Mouse (Mus musculus): ENCODE results near the gene Adam1b.

The Adam1b gene

DNA sequence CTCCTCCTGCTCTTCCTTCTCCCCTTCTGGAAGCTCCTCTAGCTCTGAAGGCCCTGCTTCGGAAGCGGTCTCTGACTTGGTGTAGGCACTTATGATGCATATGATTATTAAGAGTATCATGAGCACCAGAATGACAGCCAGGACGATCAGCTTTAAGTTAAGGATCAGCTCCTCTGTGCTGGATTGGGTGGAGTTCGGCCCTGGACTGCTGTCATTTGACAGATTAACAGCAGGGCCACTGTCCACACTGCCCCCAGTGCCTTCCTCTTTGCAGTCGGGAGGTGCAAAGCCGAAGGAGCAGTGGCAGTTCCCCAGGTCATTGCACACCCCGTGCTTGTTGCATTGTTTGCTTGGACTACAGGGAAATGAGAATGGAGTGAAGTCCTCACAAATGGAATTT is 2.5 kb downstream of the Adam1b start:
- ATAC-seq (ENCODE audit: low TSS enrichment): no peak

DNA sequence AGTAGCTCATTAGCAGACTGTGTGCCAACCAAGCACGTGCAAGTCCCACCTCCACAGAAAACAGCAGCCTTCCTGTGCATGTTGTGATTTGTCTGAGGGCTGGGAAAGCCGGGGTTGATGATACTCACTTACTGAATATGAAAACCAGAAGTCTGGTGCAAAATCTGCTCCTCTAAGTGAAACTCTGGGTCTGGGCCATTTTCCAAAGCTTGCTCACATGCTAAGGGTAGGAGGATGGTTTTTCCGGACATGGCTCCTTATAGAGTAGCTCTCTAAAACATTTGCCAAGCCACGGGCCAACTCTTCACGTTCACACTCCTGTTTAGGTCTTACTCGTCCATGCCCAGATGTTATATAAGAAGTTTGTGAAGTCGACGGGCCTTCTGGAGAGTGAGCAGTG is 9.9 kb downstream of the Adam1b start:
- ATAC-seq (ENCODE audit: low TSS enrichment): peak; percentile 89

DNA sequence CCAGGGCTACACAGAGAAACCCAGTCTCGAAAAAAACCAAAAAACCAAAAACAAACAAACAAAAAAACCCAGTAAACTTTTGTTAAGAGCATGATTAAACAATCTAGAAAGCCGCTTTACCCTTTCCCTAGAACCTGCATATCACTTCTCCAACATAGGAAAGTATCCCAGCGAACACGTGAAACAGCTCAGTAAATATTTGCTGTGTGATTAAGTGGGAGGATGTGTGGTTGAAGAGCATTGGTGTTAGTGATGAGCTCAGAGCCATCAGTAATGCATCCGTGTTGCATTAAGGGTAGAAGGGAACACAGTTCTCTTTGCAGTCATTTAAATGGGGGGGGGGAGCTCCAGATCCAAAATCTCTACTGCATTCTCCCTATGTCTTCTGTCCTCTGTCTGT is 18.4 kb downstream of the Adam1b start:
- no peak for ATAC-seq (ENCODE audit: low TSS enrichment)

DNA sequence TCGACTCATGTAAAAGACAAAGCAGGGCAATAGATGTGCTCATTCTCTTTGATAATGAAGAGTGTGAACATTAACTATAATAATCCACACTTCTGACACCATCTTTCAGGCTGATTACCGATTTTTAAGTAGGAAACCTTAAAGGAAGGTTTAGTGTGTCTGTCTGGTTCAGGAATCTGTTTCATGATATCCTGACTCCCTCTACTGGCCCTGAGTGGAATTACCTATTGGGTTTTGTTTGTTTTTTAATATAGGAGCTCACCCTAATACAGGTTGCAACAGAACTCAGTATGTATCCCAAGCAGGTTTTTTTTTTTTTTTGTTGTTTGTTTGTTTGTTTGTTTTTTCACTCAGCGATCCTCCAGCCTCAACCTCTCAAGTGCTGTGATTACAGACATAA is 25.6 kb downstream of the Adam1b start:
- ATAC-seq (ENCODE audit: low TSS enrichment): peak; percentile 52; the same call in 1 of the 2 replicates

DNA sequence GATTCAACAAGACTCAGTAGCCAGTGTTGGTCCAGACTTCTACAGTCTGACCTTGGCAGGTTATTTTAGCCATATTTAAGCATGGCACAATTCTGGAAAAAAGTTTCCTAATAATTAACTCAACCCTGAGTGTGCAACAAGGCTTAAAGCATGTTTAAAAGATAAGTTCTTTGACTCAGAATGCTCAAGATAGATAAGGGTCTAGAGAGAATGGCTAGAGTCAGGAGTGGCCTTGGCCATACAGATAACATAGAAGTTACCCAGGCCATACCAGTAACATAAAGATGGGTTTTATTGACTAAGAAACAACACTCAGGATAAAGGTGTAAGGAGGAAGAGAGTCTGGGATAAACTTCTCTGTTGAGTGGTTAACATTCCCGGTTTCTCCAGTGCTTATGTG is 27.2 kb downstream of the Adam1b start:
- no peak for ATAC-seq (ENCODE audit: low TSS enrichment)

DNA sequence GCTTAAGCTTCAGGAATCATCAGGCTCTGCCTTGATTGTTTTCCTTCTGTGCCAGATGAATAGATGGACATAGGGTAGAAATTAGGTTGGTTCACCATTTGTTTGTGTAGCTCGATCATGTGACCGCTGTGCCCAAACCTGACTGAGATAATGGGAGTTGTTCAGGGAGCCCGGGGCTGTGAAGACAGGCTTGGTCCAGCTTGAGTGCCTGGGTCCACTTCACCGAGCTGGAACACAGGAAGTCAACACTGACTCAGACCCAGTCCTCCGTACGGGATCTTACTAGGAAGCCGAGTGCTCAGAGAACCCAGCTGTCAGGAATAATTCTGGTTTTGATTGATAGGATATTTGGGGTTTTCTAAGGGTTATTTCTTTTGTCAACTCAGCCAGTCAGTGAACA is 28.6 kb downstream of the Adam1b start:
- ATAC-seq (ENCODE audit: low TSS enrichment): no peak

DNA sequence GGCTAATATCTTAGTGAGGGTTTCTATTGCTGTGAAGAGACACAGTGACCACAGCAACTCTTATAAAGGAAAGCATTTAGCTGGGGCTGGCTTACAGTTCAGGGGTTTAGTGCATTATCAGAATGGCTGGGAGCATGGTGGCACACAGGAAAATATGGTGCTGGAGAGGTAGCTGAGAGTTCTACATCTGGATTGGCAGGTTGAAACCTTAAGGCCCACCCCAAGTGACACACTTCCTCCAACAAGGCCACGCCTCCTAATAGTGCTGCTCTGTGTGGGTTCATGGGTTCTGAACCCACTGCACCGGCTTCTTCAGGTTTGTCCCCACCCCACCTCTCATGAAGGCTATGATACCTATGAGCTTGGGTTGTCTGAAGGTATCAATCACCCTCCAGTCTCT is 30.8 kb downstream of the Adam1b start:
- ATAC-seq (ENCODE audit: low TSS enrichment): no peak

DNA sequence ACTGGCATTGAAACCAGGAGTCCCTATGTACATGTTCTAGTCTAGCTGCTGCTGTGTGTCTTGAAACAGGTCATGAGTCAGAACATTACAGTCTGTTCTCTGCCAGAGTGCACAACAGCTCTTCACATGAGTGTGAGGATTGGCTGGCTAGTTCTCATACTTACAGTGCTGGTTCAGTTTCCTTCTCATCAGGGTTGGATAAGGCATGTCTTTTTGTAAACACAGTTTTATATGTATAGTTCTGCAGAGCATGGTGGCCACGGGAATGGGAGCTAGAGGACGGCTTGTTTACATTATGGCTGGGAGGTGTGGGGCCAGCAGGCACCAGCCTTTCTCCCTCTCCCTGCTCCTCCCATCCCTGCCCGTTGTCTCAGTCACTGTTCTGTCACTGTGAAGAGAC is 33.7 kb downstream of the Adam1b start:
- no peak for ATAC-seq (ENCODE audit: low TSS enrichment)

DNA sequence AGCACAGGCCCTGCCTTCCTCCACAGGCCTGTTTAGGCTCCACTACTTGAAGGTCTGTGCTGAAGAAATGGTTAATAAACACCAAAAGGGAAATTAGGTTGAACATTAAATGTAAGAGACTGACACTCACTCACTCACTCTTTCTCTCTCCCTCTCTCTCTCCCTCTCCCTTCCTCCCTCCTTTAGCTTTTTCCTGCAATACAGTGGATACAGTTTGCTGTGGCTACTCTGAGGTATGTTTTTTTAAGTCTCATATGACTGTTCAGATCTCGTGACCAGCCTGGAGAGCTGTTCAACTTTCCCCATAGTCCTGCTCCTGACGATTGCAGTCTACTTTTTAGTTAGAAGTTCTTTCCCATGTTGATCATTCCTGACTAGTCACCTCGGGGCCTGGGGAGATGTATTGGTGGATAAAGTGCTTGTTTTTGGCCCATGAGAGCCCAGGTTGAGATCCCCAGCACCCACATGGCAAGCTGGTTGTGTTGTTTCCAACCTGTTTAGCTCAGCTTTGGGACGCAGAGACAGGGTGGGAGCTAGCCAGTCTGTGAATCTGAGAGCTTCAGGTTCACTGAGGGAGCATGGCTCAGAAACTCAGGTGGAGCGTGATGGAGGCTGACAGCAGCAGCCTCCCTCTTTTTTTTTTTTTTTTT is 39.5 kb downstream of the Adam1b start:
- ATAC-seq (ENCODE audit: low TSS enrichment): no peak

DNA sequence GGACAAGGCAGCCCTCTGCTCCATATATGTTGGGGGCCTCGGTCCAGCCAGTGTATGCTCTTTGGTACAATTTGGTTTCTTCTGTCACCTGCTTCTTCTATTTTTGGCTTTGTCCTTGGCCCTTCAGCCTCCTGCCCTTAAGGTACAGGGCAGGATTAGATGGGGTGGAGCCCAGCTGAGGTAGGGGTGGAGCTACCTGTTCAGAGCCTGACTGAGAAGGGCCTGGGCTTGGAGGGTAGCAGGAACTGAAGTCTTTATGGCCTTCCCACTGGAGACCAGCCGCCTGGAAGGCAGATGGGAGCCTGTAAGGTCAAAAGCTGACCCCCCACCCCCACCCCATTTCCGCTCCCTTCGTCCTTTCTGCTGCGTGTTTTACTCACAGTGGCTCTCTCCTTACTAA is 40.3 kb downstream of the Adam1b start:
- no peak for ATAC-seq (ENCODE audit: low TSS enrichment)

DNA sequence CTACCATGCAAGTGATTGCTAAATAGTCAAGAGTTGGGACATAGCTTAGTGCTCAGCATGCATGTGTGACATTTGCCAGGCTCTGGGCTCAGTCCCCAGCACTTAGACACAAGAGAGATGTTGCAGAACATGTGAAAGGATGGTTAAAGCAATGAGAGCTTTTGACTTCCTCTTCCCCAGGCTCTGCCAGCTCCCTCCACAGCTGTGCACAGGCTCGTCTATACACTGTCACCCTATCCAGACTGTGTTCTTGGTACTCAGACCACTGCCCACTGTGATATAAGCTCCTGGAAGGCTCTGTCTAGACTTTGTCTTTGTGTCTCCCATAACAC is 41.1 kb downstream of the Adam1b start:
- no peak for ATAC-seq (ENCODE audit: low TSS enrichment)

DNA sequence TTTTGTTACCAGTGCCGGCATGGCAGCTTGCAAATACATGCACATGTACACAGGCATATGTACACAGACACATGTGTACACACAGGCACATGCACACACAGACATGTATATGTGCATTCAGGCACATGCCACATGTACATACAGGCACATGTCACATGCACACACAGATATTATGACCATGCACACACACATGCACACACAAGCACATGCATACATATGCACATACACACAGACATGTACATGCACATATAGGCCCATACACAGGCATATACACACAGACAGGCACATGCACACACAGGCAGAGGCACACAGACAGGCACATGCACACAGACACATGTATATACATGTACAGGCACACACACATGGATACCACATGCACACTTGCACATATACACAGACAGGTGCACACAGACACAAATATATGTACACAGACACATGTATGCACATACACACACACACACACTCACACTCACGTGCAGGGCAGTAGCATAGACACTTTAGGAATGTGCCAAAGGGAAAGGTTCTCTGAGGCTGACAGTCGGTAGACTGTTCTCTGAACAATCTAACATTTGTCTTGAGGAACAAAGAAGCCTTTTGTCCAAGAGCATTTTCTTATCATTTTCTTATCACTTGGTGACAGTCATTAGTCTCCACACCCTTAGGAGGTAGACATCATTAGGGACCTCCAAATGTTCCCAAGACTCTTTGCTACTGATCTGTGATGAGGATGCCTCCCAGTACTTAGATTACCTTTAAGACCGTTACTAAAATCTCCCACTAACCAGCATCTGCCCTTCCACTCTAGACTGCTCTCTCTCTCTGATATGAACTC is 41.7 kb downstream of the Adam1b start:
- no peak for ATAC-seq (ENCODE audit: low TSS enrichment)

DNA sequence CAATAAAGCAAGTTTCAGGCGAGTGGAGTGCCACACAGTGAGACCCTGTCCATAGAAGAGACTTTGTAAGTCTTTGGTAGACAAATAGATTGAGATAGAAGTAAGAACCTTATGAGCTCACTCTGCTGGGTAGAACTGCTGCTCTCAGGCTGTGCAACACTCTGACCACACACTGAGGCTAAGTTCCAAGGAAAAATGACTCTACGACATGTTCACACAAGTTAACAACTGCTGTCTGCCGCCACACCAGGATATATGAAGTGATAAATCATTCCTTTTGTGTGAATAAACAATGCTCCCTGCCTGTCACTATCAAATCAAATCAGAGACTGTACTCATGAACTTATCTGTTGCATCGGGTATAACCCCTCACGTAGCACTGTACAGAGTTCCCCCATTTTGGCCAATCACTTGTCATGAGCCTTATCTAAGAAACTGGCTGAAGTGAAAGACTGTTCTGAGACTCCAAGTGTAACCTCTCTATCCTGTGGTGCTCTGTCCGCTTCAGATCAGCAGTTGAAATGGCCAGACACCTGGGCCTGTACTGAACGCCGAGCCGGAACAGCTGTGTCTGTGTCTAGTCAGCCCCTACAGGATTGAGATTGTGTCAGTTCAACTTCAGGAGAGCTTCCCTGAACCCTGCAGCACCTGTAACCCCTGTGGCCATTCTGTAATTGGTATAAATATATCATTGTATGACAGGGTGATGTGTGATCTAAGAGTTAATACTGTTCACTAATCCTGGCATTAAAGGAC is 47.5 kb downstream of the Adam1b start:
- no peak for ATAC-seq (ENCODE audit: low TSS enrichment)

DNA sequence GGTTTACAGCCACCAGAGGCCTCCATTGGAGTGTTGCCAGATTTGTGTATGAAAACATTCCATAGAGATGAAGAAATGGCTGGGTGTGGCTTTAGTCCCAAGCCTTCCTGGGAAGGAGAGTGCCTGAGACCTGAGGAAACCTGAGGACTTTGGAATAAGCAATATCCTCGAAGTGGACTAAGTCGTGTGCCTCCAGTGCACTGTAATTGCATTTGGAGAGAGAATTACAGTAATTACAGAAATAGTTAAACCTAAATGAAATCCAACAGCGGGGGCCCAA is 48.8 kb downstream of the Adam1b start:
- no peak for ATAC-seq (ENCODE audit: low TSS enrichment)

DNA sequence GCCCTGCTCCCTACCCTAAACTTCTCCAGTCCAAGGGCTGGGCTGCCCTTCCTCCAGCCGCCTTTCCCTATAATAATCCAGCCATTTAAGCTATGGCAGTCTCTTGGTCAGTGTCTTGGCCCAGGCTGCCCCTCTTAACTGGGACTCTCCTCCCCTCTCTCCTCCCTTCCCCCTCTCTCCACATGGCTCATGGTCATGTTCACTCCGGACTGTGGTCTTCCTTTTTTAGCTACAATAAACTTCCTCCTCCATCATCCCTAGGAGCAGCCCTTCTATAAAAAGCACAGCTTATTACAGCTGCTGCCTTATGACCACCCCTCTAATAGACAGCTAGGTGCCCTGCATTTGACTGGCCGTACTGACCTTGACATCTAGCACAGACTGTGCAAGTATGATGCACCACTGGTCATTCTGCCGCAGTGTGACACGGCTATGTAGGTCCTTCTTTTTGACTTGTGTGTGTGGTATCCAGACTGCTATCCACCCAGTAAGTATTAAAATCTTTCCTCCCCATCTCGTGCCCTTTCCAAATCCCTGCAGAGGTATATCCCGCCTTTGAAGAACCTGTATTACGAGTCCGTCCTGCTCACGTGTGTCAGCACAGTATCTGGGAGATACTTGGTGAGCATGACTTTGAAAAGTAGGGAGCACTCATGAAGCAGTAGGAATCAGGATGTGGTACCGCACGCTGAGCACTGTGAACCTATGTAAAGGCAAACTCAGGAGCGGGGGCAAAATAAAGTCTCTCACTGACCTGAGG is 49.3 kb downstream of the Adam1b start:
- ATAC-seq (ENCODE audit: low TSS enrichment): no peak

DNA sequence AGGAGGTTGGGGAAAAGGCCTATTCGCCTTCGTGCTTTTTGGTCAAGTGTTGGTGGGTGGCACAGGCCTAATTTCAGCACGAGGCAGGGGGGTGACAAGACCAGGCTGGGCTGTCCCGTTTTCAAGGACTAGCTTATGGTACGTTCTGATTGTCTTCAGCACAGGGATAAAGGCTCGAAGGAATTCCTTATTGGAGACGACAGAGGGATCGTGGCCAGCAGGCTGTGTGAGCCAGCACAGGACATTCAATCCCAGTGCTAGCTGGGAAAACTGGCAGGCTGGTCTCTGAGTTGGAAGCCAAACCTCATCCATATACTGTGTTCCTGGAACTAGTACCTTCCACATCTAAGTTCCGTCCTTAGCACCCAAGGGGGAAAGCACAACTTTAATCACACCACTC is 50.3 kb downstream of the Adam1b start:
- peak; percentile 11; the same call in 1 of the 2 replicates for ATAC-seq (ENCODE audit: low TSS enrichment)

DNA sequence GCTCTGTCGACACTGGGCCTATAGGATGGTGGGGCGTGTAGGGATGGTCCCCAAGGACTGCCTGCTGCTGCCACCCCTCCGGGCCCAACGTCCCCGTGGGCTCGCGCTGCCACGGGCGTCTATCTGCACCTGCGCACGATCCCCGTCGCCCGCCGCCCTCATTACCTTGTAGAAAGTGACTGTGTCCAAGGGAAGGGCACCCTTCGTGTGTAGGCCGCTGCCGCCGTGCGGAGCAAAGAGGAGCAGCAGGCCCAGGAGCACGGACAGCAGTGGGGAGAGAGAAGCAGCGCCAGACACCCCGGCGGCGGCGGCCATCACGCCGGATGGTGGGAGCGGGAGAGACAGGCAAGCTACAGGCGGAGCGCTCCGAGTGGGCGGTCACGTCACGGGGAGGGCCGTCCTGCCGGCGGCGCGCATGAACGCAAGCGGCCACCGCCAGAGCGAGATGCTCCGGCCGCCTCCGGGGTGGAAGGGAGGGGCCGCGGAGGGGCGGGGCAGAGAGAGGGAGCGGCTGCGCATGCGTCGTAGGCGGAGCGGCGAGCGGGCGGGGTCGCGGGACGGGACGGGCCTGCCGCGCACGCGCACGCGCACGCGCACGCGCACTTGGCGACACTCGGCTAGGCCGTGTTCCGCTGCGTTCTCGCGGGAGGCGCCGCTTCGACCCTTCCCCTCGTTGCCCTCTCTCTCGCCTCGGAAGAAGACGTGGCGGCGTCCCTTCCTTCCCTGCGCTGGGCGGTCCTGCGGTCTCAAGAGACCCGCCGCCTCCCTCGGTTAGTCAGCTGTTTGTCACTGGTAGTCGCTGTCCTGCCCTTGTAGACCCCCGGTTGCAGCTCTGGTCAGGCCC is 51.0 kb downstream of the Adam1b start, which contains the start of gene Erp29:
Erp29 (minus strand) TSS at position 481 of the 844 bp plus-strand sequence.
- ATAC-seq (ENCODE audit: low TSS enrichment): peak; percentile 92

DNA sequence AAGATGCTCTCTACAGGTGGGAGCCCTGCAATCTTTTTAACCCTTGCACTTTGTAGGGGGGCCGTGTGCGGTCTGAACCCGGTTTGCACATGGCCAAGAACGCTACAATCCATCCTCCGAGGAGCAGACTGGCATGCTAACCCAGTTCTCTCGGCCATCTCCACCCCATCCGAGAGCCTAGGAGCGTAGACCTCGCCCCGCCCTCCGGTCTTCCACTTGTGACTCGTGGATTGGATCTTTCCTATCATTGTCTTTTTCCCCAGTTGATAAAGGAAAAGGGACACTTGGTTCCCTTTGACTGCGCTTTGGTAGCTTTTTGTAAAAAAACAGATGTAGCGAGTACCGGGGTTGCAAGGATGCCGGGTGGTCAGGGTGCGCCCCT is 51.6 kb downstream of the Adam1b start, which contains the start of gene Tmem116:
Tmem116 (plus strand) TSS at position 250 of the 382 bp plus-strand sequence.
- ATAC-seq (ENCODE audit: low TSS enrichment): 0 out of 2 replicates have a peak, but pooled peaks have one; percentile 14

DNA sequence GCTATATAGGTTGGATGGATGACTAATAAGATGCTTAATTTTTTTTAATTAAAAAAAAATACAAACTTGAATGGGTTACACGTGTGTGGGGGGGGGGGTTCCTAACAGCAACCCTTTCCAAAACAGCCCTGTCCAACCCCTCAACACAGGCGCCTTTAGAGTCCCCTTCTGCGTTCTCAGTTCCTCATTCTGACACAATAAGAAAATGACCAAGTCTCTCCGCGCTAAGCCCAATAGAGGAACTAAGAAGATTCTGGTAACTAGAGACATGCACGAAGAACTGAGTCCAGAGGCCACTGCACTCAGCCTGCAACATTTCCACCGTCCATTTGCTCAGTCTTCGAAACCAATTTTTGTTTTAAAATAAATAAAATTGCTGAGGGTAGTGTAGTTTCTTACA is 52.0 kb downstream of the Adam1b start:
- ATAC-seq (ENCODE audit: low TSS enrichment): no peak

DNA sequence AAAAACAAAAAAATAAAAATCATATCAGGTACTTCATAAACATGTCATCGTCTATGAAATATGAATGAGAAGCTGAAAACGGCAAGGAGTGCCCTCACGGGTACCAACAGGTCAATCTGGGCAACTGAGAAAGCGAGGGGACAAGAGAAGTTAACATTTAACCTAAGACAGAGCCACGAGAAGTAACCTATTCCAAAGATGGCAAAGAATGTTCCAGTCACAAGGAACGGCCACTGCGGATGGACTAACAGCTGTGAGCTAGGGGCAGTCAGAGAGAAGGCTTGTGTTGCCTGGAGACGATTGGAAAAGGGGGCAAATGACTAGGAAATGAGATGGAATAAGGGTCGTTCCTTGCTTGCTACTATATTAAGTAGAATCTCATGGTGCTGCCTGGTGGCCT is 52.8 kb downstream of the Adam1b start:
- no peak for ATAC-seq (ENCODE audit: low TSS enrichment)
